Mouse (Mus musculus): ENCODE measurements at regions not wholly inside any gene's neighbourhood (a gene's known extent, or its start where the extent isn't known, plus 50 kb on each side); places are given as distances from the start of the nearest gene placed in this dataset.

DNA sequence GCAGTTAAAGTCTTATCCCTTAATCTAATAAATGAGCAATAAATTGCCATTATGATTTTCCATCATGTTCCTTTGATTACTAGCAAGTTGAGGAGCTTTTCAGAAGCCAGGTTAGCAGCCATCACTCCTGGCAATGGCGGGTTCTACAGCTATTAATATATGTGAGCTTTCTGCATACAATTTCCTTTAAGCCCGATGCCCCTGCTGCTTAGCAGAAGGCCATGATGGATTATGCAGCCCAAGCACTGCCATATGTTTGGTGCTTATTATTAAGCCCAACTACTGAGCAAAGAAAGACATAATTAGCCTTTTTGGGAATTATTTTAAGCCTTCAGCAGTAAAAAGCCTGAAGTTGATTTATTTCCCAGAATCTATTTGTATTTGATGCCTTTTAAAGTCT is 82.3 kb upstream of the Tyw5 start:
- no peaks in the 10 kb centered on the region for H3K9me3 ChIP-seq (ENCODE audit: control insufficient read depth, low read length)
- H3K4me1 ChIP-seq (replicated peaks; ENCODE audit: control insufficient read depth in 2 of 2, insufficient read depth in 2 of 2, low read length in 1 of 2): no peaks in the 10 kb centered on the region
- H3K4me3 ChIP-seq (ENCODE audit: insufficient read depth in 1 of 2, low read depth in 2 of 2, low read length in 2 of 2): no peak overlapping the region
- 56% methylated on average over 2 of the region's 2 CpGs for WGBS (ENCODE audit: insufficient replicate concordance)
- H3K36me3 ChIP-seq (replicated peaks; ENCODE audit: control insufficient read depth, insufficient read depth, low read depth): no peaks in the 10 kb centered on the region
- no peak for DNase-seq (ENCODE audit: low read depth in 3 of 3, low spot score in 3 of 3)
- no peak overlapping the region for H3K4me2 ChIP-seq (ENCODE audit: low read depth)
- no peak for ATAC-seq (ENCODE audit: insufficient read depth)
- H3K9ac ChIP-seq (replicated peaks): no peak overlapping the region
- TF ChIP-seq CTCF (IDR thresholded peaks at IDR 0.05; ENCODE audit: low read depth): no peak
- no peak for TF ChIP-seq EP300 (IDR thresholded peaks at IDR 0.05; ENCODE audit: low read depth)
- H3K27ac ChIP-seq: no peak overlapping the region
- no peaks in the 10 kb centered on the region for H3K27me3 ChIP-seq (ENCODE audit: control insufficient read depth, insufficient read depth, low read length)

DNA sequence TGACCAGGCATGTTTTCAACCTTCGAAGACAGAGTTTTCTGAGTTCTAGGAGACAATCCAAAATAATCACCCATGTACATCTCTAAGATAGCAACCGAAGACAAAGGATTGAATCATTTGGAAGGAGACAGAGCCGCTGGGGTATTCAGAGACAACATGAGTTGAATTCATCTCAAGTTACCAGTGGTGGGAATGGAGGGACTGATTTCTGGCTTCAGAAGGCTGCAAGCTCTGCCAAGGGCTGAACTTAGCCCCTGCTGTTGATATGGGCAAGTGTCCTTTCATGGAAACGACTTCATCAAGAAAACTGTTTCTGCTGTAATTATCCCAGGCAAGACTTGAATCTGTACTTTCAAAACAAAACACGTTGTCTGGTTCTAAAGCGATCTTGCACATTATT is 82.7 kb upstream of the Tyw5 start:
- no peaks in the 10 kb centered on the region for H3K9me3 ChIP-seq (ENCODE audit: control insufficient read depth, low read length)
- no peak overlapping the region for H3K4me3 ChIP-seq (ENCODE audit: insufficient read depth in 1 of 2, low read depth in 2 of 2, low read length in 2 of 2)
- no peak for ATAC-seq (ENCODE audit: insufficient read depth)
- H3K27me3 ChIP-seq (ENCODE audit: control insufficient read depth, insufficient read depth, low read length): no peaks in the 10 kb centered on the region
- no peaks in the 10 kb centered on the region for H3K36me3 ChIP-seq (replicated peaks; ENCODE audit: control insufficient read depth, insufficient read depth, low read depth)
- 53% methylated on average over 6 of the region's 6 CpGs for WGBS (ENCODE audit: insufficient replicate concordance)
- no peak overlapping the region for H3K4me2 ChIP-seq (ENCODE audit: low read depth)
- TF ChIP-seq EP300 (IDR thresholded peaks at IDR 0.05; ENCODE audit: low read depth): no peak
- no peak overlapping the region for H3K27ac ChIP-seq
- no peaks in the 10 kb centered on the region for H3K4me1 ChIP-seq (replicated peaks; ENCODE audit: control insufficient read depth in 2 of 2, insufficient read depth in 2 of 2, low read length in 1 of 2)
- no peak overlapping the region for H3K9ac ChIP-seq (replicated peaks)
- no peak for DNase-seq (ENCODE audit: low read depth in 3 of 3, low spot score in 3 of 3)

DNA sequence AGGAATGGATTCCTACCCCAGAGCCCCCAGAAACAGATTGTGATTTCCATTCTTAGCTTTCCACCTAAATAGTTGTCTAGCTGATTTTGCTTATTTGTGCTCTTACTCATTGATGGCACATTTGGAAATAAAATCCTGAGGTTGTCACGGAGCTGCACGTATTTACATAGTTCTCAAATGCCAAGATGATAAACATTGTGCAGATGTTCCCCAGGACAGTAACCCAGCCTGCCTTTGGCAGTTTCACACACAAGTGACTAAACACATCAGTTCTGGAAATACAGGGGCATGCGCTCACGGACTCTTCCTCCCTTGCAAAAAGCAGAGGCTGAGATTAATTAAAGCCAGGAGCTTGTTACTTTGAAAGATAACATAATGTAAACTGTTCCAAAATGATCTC is 83.1 kb upstream of the Tyw5 start:
- Histone ChIP-seq H3K4me3 (ENCODE audit: insufficient read depth in 1 of 2, low read depth in 2 of 2, low read length in 2 of 2) (no peak overlapping the region), H3K27ac (no peak overlapping the region), H3K4me2 (ENCODE audit: low read depth) (no peak overlapping the region), H3K36me3 (replicated peaks; ENCODE audit: control insufficient read depth, insufficient read depth, low read depth) (no peaks in the 10 kb centered on the region), H3K27me3 (ENCODE audit: control insufficient read depth, insufficient read depth, low read length) (no peaks in the 10 kb centered on the region), H3K4me1 (replicated peaks; ENCODE audit: control insufficient read depth in 2 of 2, insufficient read depth in 2 of 2, low read length in 1 of 2) (no peaks in the 10 kb centered on the region), H3K9me3 (ENCODE audit: control insufficient read depth, low read length) (no peaks in the 10 kb centered on the region), H3K9ac (replicated peaks) (no peak overlapping the region)
- 67% methylated on average over 4 of the region's 4 CpGs for WGBS (ENCODE audit: insufficient replicate concordance)
- ATAC-seq (ENCODE audit: insufficient read depth) (no peak), DNase-seq (ENCODE audit: low read depth in 3 of 3, low spot score in 3 of 3) (no peak)
- TF ChIP-seq EP300 (IDR thresholded peaks at IDR 0.05; ENCODE audit: low read depth): no peak
- no peak for TF ChIP-seq CTCF (IDR thresholded peaks at IDR 0.05; ENCODE audit: low read depth)

DNA sequence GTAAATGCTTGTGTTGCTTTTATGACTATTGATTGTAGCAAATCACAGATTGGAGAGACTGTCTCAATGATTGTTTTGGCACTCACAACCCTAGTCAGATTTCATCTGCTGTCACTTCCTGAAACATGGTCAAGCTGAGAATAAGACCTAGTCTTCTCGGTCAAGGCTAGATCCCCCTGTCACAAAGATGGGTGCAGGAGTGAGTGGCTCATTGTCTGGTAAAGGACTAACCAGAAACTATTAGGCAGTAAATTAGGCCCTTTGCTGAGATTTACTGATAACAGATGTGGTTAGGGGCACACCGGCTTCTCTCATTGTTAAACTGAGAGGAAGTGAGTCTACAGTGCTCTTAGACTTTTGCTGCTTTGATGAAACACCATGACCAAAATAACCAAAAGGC is 85.8 kb upstream of the Tyw5 start:
- ATAC-seq (ENCODE audit: insufficient read depth) (no peak), DNase-seq (ENCODE audit: low read depth in 3 of 3, low spot score in 3 of 3) (no peak)
- Histone ChIP-seq H3K27ac (no peak overlapping the region), H3K4me2 (ENCODE audit: low read depth) (no peak overlapping the region), H3K9me3 (ENCODE audit: control insufficient read depth, low read length) (no peaks in the 10 kb centered on the region), H3K36me3 (replicated peaks; ENCODE audit: control insufficient read depth, insufficient read depth, low read depth) (no peaks in the 10 kb centered on the region), H3K4me3 (ENCODE audit: insufficient read depth in 1 of 2, low read depth in 2 of 2, low read length in 2 of 2) (no peak overlapping the region), H3K27me3 (ENCODE audit: control insufficient read depth, insufficient read depth, low read length) (no peaks in the 10 kb centered on the region), H3K9ac (replicated peaks) (no peak overlapping the region), H3K4me1 (replicated peaks; ENCODE audit: control insufficient read depth in 2 of 2, insufficient read depth in 2 of 2, low read length in 1 of 2) (no peaks in the 10 kb centered on the region)
- TF ChIP-seq CTCF (IDR thresholded peaks at IDR 0.05; ENCODE audit: low read depth) (no peak), EP300 (IDR thresholded peaks at IDR 0.05; ENCODE audit: low read depth) (no peak)
- 12% methylated on average over 2 of the region's 2 CpGs for WGBS (ENCODE audit: insufficient replicate concordance)

DNA sequence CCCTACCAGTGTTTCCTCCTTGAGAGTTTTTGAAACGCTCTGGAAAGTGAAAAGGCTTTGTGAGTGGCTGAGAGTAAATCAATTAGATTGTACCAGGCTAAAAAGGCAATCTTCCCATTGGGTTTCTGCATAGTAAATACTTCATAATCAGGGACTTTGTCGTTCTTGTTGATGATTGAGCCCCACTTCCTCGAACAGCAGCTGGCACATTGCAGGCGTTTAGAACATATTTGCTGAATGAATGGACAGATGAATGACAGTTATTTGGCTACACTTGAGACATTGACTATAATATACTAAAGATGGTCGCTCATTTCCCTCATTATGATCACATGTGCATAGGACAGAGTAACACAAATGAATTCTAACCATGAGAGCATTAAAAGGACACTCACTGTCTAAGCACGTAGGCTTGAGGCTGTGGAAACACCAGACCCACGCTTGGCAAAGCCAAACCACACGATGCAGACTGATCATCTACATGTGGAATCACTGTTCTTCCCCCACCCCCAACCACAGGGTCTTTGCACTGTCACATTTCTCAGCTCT is 90.7 kb upstream of the Tyw5 start:
- Histone ChIP-seq H3K27ac (no peak overlapping the region), H3K4me1 (replicated peaks; ENCODE audit: control insufficient read depth in 2 of 2, insufficient read depth in 2 of 2, low read length in 1 of 2) (no peaks in the 10 kb centered on the region), H3K9me3 (ENCODE audit: control insufficient read depth, low read length) (no peaks in the 10 kb centered on the region), H3K4me2 (ENCODE audit: low read depth) (no peak overlapping the region), H3K4me3 (ENCODE audit: insufficient read depth in 1 of 2, low read depth in 2 of 2, low read length in 2 of 2) (no peak overlapping the region), H3K36me3 (replicated peaks; ENCODE audit: control insufficient read depth, insufficient read depth, low read depth) (no peaks in the 10 kb centered on the region), H3K27me3 (ENCODE audit: control insufficient read depth, insufficient read depth, low read length) (no peaks in the 10 kb centered on the region), H3K9ac (replicated peaks) (no peak overlapping the region)
- TF ChIP-seq EP300 (IDR thresholded peaks at IDR 0.05; ENCODE audit: low read depth) (no peak), CTCF (IDR thresholded peaks at IDR 0.05; ENCODE audit: low read depth) (no peak)
- ATAC-seq (ENCODE audit: insufficient read depth) (no peak), DNase-seq (ENCODE audit: low read depth in 3 of 3, low spot score in 3 of 3) (no peak)
- 51% methylated on average over 8 of the region's 8 CpGs for WGBS (ENCODE audit: insufficient replicate concordance)
